ENCODE assay signal across 9 mouse cellular contexts in the genomic region with DNA sequence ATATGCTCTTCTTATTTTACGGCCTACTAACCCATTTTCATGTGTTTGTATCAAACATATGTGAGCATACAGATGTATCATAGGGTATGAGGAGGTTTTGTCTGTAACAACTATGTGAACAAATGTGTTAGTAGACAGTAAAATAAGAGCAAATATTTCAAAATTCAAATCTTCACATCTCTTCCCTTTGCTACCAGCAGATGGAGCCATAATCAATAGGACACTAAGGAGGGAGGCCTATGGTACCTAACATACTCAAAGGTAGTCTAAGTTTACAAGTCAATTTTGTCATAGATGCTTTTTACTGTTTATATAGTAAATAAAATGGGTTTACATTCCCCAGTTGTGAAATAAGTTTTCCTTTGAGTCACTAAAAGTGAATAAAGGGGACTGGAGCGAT.
DNase-seq lines count a peak whose midpoint lies in the region; ATAC-seq and TF ChIP-seq lines count a peak whose summit lies in the region.
"Had no signal": no experiment of that assay in that cellular context is flagged by ENCODE, and none has a peak within 500 bp of the region (broad histone marks: within the 10 kb centered on the region; RNA-seq: fewer than 3 reads in every experiment).

No protein-coding gene starts in this region.

- H3K36me3 ChIP-seq in lung, embryonic 14.5 days (ENCODE audit: insufficient read depth) = no peaks in the 10 kb centered on the region

- peak; percentile 73 for TF ChIP-seq CTCF in lung, embryonic 14.5 days (IDR thresholded peaks at IDR 0.05; ENCODE audit: low read depth)

- no peaks in the 10 kb centered on the region for H3K27me3 ChIP-seq in lung, embryonic 14.5 days (ENCODE audit: insufficient read depth, low read length)

- no peaks in the 10 kb centered on the region for H3K4me1 ChIP-seq in lung, embryonic 14.5 days (ENCODE audit: insufficient read depth)

- peak; percentile 33 for DNase-seq in gastrocnemius, adult 18-20 months (ENCODE audit: low spot score)
- no peak for DNase-seq in gastrocnemius, adult 8-10 months (ENCODE audit: low spot score in 2 of 2)
- DNase-seq in lung, embryonic 14.5 days = peak; percentile 79
- no peak for DNase-seq in lung, postnatal 4 days
- DNase-seq in brain, adult 2 months (ENCODE audit: low read depth, low spot score) = peak; percentile 66
- no peak for DNase-seq in adrenal gland, adult 2 months
- DNase-seq: adrenal gland, postnatal 25 days had no signal

- WGBS in lung, embryonic 14.5 days = 88% methylated on average over 2 of the region's 2 CpGs

- H3K9me3 ChIP-seq in lung, embryonic 14.5 days (ENCODE audit: low read depth, low read length) = no peaks in the 10 kb centered on the region

- ATAC-seq in lung, embryonic 14.5 days (ENCODE audit: insufficient read depth) = no peak
- 0 out of 2 replicates have a peak, but pooled peaks have one; percentile 33 for ATAC-seq in neutrophil, adult 5-6 weeks (ENCODE audit: extremely low read depth, insufficient number of reproducible peaks, low FRiP score, poor library complexity, severe bottlenecking)
- ATAC-seq in cerebellum, adult (ENCODE audit: insufficient number of reproducible peaks, low FRiP score, low TSS enrichment) = no peak

- H3K27ac ChIP-seq in lung, embryonic 14.5 days (ENCODE audit: low read depth) = no peak overlapping the region

- no peak overlapping the region for H3K9ac ChIP-seq in lung, embryonic 14.5 days

- H3K4me2 ChIP-seq in lung, embryonic 14.5 days = no peak overlapping the region

- no peak overlapping the region for H3K4me3 ChIP-seq in lung, embryonic 14.5 days (ENCODE audit: low read depth, low read length)

Comparison
In these comparisons a context has a peak if more than half of its experiments do, and no peak if none do; other contexts are left out.
1. DNase-seq: peak in gastrocnemius, adult 18-20 months (single experiment), lung, embryonic 14.5 days (single experiment) and brain, adult 2 months (single experiment); none in gastrocnemius, adult 8-10 months (0 of 2), lung, postnatal 4 days (0 of 2) and adrenal gland, adult 2 months (single experiment).